Mouse (Mus musculus) G1E-ER4 (cell line): ENCODE measurements around the gene Nek2. TPM values are rescaled to one million over a fixed set of nuclear protein-coding genes. Genes with fewer than 3 reads are reported as not detected.

Experiments
- GATA1 ChIP-seq: IDR thresholded peaks from one replicate; pipeline ENCODE4 v1.8.0; 2012; ENCODE audit warnings: low read length, inconsistent platforms
- polyA plus RNA-seq: library from polyadenylated mRNA; stranded (reverse); fragments of >175 nt; gene quantifications from 2 replicates; pipeline ENCODE4 v1.2.3, GENCODE M21; 2012

Nek2 gene
- polyA plus RNA-seq, 1 experiment, result 13.9 TPM

DNA sequence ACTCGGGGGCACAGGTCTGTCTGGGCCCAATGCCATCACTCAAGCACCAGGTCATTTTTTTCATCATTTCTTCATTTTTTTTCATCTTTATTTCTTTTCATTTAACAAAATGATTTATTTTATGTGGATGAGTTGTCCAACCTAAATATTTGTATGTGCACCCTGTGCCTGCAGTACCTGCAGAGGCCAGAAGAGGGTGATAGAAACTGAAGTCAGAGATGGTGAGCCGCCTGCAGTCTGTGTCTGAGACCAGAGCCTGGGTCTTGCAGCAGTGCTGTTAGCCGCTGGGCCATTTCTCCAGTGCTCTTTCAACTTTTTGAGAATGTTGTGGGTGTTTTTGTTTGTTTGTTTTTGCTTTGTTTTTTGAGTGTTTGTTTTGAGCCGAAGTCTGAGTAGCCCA, 14.5 kb upstream of the Nek2 start:
- no peak for TF ChIP-seq GATA1

DNA sequence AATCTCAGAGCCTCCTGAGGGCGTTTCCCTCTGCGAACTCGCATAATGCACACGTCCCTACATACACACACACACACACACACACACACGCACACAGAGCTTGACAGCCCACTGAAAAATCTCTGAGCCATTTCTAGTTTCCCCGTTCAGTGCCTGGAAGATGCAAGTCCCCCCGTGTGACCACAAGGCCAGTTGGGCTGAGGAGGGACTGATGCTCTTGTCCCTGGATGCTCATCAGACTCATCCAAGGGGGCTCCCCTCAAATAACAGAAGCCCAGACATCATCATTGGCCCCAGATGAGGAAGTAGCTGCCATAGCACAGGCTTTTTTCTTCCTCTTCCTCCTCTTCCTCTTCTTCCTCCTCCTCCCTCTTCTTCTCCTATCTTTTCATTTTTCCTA, 13.3 kb upstream of the Nek2 start:
- TF ChIP-seq GATA1, result no peak

- TF ChIP-seq GATA1, result no peak
Measured at GRCm38 (mm10) chr1:191808688-191809223, 12.5 kb upstream of the Nek2 start.

- no peak for TF ChIP-seq GATA1
Measured at GRCm38 (mm10) chr1:191811774-191812173, 9.5 kb upstream of the Nek2 start.

- no peak for TF ChIP-seq GATA1
Measured at GRCm38 (mm10) chr1:191812949-191813691, 8.1 kb upstream of the Nek2 start.

DNA sequence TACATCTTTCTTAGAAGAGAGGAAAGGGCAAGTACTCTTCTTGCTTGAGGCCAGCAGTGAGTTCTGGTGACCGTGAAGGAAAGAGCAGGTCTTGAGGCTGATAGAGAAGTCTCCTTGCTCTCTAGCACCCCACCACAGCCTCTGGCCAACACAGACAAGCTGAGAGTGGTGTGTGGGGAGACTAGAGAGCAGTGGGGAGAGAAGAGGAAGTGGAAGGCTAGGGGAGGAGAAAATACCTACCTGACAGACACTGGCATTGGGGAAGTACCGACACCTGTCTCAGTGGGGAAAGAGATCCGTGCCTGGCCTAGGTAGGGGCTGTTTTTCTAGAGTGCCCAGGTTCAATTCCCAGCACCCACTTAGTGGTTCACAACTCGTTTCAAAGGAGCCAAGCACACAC, 7.0 kb upstream of the Nek2 start:
- no peak for TF ChIP-seq GATA1

DNA sequence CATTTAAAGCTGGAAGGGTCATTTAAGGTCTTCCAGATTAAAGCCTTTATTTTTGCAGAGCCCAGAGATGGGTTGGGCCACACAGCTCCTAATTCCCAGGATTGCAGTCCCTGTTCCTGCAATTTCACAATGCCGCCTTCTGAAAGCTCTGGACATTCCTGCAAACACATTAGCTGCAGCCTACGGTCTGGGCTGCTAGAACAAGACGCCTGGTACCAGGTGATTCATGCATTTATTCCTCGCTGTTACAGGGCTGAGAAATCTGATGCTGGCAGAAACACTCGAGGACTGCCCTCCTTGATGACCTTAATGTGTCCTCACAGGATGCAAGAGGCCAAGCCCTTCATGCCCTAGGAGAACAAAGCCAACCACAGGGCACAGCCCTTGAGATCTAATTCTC, 6.3 kb upstream of the Nek2 start:
- TF ChIP-seq GATA1, result no peak

GRCm38 (mm10) chr1:191816596-191816995, 4.6 kb upstream of the Nek2 start:
- TF ChIP-seq GATA1, result no peak

DNA sequence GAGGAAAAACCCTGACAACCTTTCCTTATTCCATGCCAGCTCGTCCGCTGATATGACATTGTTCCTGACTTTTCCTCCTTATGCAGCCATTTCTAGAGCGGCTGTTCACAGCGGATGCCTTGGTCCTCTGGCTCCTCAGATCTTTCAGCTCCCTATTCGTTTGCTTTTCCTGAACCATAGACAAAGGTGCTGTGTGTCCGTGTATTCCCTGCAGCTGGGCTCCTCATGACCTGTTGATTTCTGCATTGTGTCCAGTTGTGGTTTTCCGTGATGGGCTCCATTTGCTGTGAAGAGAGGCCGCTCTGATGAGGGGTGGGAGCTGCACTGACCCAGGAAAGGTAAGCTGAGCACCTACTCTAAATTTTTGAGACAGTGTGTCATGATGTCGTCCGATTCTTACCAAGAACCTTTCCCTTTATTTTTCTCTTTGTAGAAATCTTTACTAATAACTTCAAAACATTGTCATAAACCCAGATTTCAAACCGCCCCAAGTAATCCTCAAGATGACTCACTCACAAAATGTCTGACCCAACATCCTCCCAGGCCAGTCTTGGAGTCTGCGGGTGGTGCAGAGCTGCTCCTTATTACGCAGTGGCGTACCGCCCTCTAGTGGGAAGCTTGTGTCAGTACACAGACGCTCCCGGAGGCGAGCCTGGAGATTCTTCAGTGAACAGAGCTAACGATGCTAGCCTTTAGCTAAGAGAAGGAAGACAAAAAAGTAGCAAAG, 3.7 kb upstream of the Nek2 start:
- TF ChIP-seq GATA1, result no peak

GRCm38 (mm10) chr1:191818145-191818631, 3.1 kb upstream of the Nek2 start:
- no peak for TF ChIP-seq GATA1

GRCm38 (mm10) chr1:191819026-191819425, 2.2 kb upstream of the Nek2 start:
- TF ChIP-seq GATA1, result no peak

DNA sequence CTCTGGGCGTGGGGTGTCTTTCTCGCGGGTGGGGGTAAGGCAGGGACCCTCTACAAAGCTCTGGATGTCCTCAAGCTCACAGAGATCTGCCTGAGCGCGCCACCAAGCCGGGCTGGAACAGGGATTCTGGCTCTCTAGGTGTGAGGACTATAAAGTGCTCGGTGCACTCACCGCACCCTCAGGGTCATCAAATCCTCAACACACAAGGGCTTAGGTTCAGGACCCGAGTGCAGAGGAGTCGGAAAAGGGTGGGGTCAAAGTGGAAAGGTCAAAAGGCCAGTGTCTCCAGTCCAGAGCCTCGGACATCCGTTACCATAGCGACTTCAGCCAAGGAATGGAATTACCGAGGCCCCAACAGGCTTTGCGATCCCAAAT, 306 bp upstream of the Nek2 start:
- no peak for TF ChIP-seq GATA1

DNA sequence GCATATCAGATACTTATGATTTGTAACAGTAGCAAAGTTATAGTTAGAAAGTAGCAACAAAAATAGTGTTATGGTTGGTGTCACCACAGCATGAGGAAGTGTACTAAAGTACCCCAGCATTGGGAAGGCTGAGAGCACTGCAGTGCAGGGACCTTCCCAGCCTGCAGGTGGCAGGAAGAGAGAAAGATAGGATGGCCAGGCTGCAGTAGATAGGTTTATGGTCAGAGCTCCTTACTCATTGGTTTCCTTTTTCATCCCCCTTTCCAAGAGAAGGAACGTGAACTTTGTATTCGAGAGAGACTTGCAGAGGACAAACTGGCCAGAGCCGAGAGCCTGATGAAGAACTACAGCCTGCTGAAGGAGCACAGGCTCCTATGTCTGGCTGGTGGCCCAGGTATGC, 7.9 kb downstream of the Nek2 start:
- TF ChIP-seq GATA1, result no peak

DNA sequence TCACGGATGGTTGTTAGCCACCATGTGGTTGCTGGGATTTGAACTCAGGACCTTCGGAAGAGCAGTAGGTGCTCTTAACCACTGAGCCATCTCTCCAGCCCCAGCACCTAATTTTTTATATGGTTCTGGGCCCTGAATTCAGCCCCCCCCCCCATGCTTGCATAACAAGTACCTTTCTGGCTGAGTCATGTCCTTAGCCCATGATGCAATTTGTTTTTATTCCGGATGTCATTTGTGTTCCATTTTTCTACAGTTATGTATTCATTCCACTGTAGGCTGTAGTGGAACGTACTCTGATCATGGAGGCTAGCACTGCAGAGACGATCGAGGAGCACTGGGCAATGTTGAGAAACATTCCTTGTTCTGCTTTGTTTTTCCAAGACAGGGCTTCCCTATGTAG, 12.2 kb downstream of the Nek2 start:
- TF ChIP-seq GATA1, result no peak

- no peak for TF ChIP-seq GATA1
Measured at GRCm38 (mm10) chr1:191834825-191835224, 13.6 kb downstream of the Nek2 start.

DNA sequence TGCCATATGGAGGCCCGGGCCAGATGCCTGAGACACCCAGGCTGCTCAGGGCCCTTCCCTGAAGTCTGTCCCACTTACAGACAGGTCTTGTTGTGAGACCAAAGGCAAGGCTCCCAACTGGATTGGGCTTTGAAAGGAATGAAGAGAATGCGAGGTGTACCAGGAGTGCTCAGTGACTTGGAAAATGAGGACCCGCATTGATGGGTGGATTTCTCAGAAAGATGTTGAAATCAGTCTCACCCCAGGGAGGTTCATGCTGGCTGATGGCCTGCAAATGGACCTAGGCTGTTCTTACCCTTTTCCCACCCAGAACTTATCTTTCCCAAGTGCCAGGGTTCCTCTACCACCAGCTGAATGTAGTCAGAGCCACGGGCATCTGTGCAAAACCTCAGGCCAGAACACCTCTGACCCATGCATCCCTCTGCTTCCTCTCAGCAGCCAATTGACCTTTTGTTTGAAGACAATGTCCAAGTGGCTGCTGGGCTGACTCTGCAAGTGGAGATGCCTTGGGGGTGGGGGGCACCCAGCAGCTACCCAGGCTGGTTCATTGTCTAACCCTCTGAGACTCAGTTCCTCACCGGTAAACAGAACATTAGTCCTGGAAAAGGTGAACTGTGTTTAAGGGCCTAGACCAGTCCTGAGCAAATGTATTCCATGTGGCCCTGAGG, 15.2 kb downstream of the Nek2 start:
- TF ChIP-seq GATA1, result no peak
